Mouse (Mus musculus): ENCODE measurements around the gene Glb1. TPM values are rescaled to one million over a fixed set of nuclear protein-coding genes. Genes with fewer than 3 reads are reported as not detected.

The Glb1 gene
- polyA plus RNA-seq, 1 experiment: 0.13 TPM

GRCm38 (mm10) chr9:114421797-114422196, 20.9 kb downstream of the Glb1 start:
- no peak for TF ChIP-seq GATA1 (IDR thresholded peaks at IDR 0.05; ENCODE audit: low read length)
- TF ChIP-seq TAL1 (IDR thresholded peaks at IDR 0.05; ENCODE audit: low read length): no peak
- Histone ChIP-seq H3K4me1 (ENCODE audit: control insufficient read depth) (no peaks in the 10 kb centered on the region), H3K9me3 (ENCODE audit: control insufficient read depth, low read length) (peaks cover 13% of the 10 kb centered on the region), H3K27me3 (ENCODE audit: control insufficient read depth) (no peaks in the 10 kb centered on the region), H3K4me3 (replicated peaks) (no peak overlapping the region), H3K36me3 (ENCODE audit: control insufficient read depth) (peaks cover 5% of the 10 kb centered on the region)

GRCm38 (mm10) chr9:114425576-114425975, 24.7 kb downstream of the Glb1 start:
- Histone ChIP-seq H3K4me1 (ENCODE audit: control insufficient read depth) (peaks cover 12% of the 10 kb centered on the region), H3K9me3 (ENCODE audit: control insufficient read depth, low read length) (peaks cover 7% of the 10 kb centered on the region), H3K4me3 (replicated peaks) (no peak overlapping the region), H3K27me3 (ENCODE audit: control insufficient read depth) (no peaks in the 10 kb centered on the region), H3K36me3 (ENCODE audit: control insufficient read depth) (peaks cover 5% of the 10 kb centered on the region)
- no peak for TF ChIP-seq TAL1 (IDR thresholded peaks at IDR 0.05; ENCODE audit: low read length)
- no peak for TF ChIP-seq GATA1 (IDR thresholded peaks at IDR 0.05; ENCODE audit: low read length)

GRCm38 (mm10) chr9:114426201-114426600, 25.3 kb downstream of the Glb1 start:
- Histone ChIP-seq H3K9me3 (ENCODE audit: control insufficient read depth, low read length) (peaks cover 7% of the 10 kb centered on the region), H3K36me3 (ENCODE audit: control insufficient read depth) (peaks cover 5% of the 10 kb centered on the region), H3K27me3 (ENCODE audit: control insufficient read depth) (no peaks in the 10 kb centered on the region), H3K4me1 (ENCODE audit: control insufficient read depth) (peaks cover 12% of the 10 kb centered on the region), H3K4me3 (replicated peaks) (no peak overlapping the region)
- no peak for TF ChIP-seq TAL1 (IDR thresholded peaks at IDR 0.05; ENCODE audit: low read length)
- TF ChIP-seq GATA1 (IDR thresholded peaks at IDR 0.05; ENCODE audit: low read length): no peak

GRCm38 (mm10) chr9:114427425-114427824, 26.5 kb downstream of the Glb1 start:
- peaks cover 5% of the 10 kb centered on the region for H3K36me3 ChIP-seq (ENCODE audit: control insufficient read depth)
- peaks cover 7% of the 10 kb centered on the region for H3K9me3 ChIP-seq (ENCODE audit: control insufficient read depth, low read length)
- H3K4me1 ChIP-seq (ENCODE audit: control insufficient read depth): peaks cover 12% of the 10 kb centered on the region
- H3K4me3 ChIP-seq (replicated peaks): no peak overlapping the region
- no peaks in the 10 kb centered on the region for H3K27me3 ChIP-seq (ENCODE audit: control insufficient read depth)
- TF ChIP-seq TAL1 (IDR thresholded peaks at IDR 0.05; ENCODE audit: low read length) (no peak), GATA1 (IDR thresholded peaks at IDR 0.05; ENCODE audit: low read length) (no peak)

DNA sequence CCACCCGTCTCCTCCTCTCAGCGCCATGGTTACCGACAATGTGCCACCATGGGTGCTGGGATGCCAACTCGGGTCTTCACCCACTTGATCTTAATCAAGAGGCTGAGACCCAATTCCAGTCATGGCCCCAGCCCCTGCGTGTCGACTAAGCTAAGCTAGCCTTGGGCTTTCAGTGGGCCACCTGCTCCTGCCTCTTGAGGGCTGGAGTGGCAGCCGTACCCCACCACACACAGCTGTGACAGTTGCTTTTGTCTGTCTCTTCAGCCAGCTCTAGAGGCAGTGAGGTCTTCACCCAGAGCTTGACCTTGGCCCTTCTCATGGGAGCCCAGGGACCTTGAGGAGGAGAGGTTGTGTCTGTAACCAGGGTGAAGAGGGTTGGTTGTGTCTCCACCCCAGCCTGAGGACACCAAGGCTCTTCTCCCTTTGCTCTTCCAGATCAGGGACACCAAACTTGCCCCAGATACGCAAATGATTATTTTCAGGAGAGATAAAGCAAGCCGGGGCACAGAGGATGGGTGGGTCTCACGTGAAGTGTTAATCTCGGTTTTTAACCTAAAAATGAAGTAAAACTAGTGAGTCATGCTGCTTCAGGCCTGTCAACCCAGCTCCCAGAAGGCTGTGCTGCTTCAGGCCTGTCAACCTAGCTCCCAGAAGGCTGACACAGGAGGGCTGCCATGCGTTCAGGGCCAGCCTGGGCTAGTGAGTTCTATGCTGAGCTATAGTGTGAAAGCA, 27.4 kb downstream of the Glb1 start:
- Histone ChIP-seq H3K4me3 (replicated peaks) (no peak overlapping the region), H3K27me3 (ENCODE audit: control insufficient read depth) (no peaks in the 10 kb centered on the region), H3K9me3 (ENCODE audit: control insufficient read depth, low read length) (peaks cover 7% of the 10 kb centered on the region), H3K36me3 (ENCODE audit: control insufficient read depth) (peaks cover 5% of the 10 kb centered on the region), H3K4me1 (ENCODE audit: control insufficient read depth) (peaks cover 12% of the 10 kb centered on the region)
- TF ChIP-seq TAL1 (IDR thresholded peaks at IDR 0.05; ENCODE audit: low read length) (no peak), GATA1 (IDR thresholded peaks at IDR 0.05; ENCODE audit: low read length) (no peak)

- TF ChIP-seq TAL1 (IDR thresholded peaks at IDR 0.05; ENCODE audit: low read length) (no peak), GATA1 (IDR thresholded peaks at IDR 0.05; ENCODE audit: low read length) (no peak)
- H3K27me3 ChIP-seq (ENCODE audit: control insufficient read depth): no peaks in the 10 kb centered on the region
- H3K4me3 ChIP-seq (replicated peaks): no peak overlapping the region
- no peaks in the 10 kb centered on the region for H3K4me1 ChIP-seq (ENCODE audit: control insufficient read depth)
- H3K36me3 ChIP-seq (ENCODE audit: control insufficient read depth): no peaks in the 10 kb centered on the region
- H3K9me3 ChIP-seq (ENCODE audit: control insufficient read depth, low read length): no peaks in the 10 kb centered on the region
Observed at GRCm38 (mm10) chr9:114435668-114436067, 34.8 kb downstream of the Glb1 start.

DNA sequence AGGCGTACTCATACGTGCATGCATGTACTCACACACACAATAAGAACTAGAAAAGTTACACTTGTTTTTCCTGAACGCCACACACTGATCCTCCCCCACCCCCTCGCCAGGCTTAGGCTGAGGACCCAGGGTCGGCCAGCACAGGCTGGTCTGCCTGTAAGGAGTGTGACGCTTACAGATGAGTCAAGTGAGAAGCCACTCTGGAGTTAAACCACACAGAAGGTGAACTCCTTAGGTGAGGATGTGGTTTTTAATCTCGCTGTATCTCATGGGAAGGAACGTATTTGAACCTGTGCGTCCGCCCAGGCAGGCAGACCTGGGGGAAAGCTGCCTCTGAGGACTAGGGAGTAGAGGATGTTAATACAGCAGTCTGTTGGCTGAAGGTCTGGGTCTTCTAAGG, 39.7 kb downstream of the Glb1 start:
- TF ChIP-seq TAL1 (IDR thresholded peaks at IDR 0.05; ENCODE audit: low read length) (no peak), GATA1 (IDR thresholded peaks at IDR 0.05; ENCODE audit: low read length) (no peak)
- H3K4me3 ChIP-seq (replicated peaks): no peak overlapping the region
- H3K27me3 ChIP-seq (ENCODE audit: control insufficient read depth): no peaks in the 10 kb centered on the region
- H3K36me3 ChIP-seq (ENCODE audit: control insufficient read depth): no peaks in the 10 kb centered on the region
- H3K9me3 ChIP-seq (ENCODE audit: control insufficient read depth, low read length): no peaks in the 10 kb centered on the region
- no peaks in the 10 kb centered on the region for H3K4me1 ChIP-seq (ENCODE audit: control insufficient read depth)

DNA sequence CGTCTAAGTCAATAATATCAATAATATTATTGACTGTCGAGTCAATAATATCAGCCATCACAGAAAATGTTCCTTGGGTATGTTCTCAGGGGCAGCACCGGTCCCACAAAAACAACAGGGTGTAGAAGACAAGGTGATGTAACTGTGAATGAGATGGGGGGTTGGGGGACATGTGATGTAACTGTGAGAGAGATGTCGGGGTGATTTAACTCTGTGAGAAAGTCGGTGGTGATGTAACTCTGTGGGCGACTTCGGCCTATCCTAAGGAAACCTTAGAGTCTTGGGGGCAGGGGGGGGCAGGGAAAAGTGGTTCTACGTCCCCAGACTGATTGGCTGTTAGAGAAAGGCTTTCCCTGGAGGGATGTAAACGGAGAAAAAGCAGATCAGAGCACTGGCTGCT, 41.3 kb downstream of the Glb1 start:
- no peaks in the 10 kb centered on the region for H3K27me3 ChIP-seq (ENCODE audit: control insufficient read depth)
- H3K36me3 ChIP-seq (ENCODE audit: control insufficient read depth): no peaks in the 10 kb centered on the region
- no peak overlapping the region for H3K4me3 ChIP-seq (replicated peaks)
- H3K4me1 ChIP-seq (ENCODE audit: control insufficient read depth): no peaks in the 10 kb centered on the region
- TF ChIP-seq TAL1 (IDR thresholded peaks at IDR 0.05; ENCODE audit: low read length) (no peak), GATA1 (IDR thresholded peaks at IDR 0.05; ENCODE audit: low read length) (no peak)
- H3K9me3 ChIP-seq (ENCODE audit: control insufficient read depth, low read length): no peaks in the 10 kb centered on the region

DNA sequence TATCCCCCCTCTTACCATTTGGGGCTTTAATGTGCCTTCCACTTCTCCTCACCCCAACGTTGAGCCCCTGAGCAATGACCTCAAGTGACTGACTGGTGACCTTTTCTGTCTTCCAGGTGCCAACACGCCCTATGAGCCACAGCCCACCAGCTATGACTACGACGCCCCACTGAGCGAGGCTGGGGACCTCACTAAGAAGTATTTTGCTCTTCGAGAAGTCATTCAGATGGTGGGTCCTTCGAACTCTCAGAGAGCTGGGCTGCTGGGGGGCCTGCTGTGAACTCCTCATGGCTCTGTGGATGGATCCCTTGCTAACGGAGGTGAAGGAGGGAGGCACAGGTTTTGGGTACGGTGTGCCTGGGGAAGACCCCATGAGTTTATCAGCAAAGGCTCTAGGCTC, 42.0 kb downstream of the Glb1 start:
- Histone ChIP-seq H3K9me3 (ENCODE audit: control insufficient read depth, low read length) (no peaks in the 10 kb centered on the region), H3K4me3 (replicated peaks) (no peak overlapping the region), H3K4me1 (ENCODE audit: control insufficient read depth) (no peaks in the 10 kb centered on the region), H3K27me3 (ENCODE audit: control insufficient read depth) (no peaks in the 10 kb centered on the region), H3K36me3 (ENCODE audit: control insufficient read depth) (no peaks in the 10 kb centered on the region)
- TF ChIP-seq GATA1 (IDR thresholded peaks at IDR 0.05; ENCODE audit: low read length): no peak
- TF ChIP-seq TAL1 (IDR thresholded peaks at IDR 0.05; ENCODE audit: low read length): no peak

- TF ChIP-seq TAL1 (IDR thresholded peaks at IDR 0.05; ENCODE audit: low read length): no peak
- no peak for TF ChIP-seq GATA1 (IDR thresholded peaks at IDR 0.05; ENCODE audit: low read length)
- H3K9me3 ChIP-seq (ENCODE audit: control insufficient read depth, low read length): no peaks in the 10 kb centered on the region
- no peak overlapping the region for H3K4me3 ChIP-seq (replicated peaks)
- no peaks in the 10 kb centered on the region for H3K4me1 ChIP-seq (ENCODE audit: control insufficient read depth)
- no peaks in the 10 kb centered on the region for H3K27me3 ChIP-seq (ENCODE audit: control insufficient read depth)
- no peaks in the 10 kb centered on the region for H3K36me3 ChIP-seq (ENCODE audit: control insufficient read depth)
Observed at GRCm38 (mm10) chr9:114443351-114443750, 42.5 kb downstream of the Glb1 start.

All from erythroblast, embryonic 14.5 days (primary cell).